Mouse (Mus musculus): ENCODE results near the gene Wbp4. TPM values are rescaled to one million over a fixed set of nuclear protein-coding genes. Genes with fewer than 3 reads are reported as not detected.

The Wbp4 gene
- total RNA-seq, 2 experiments from 2014 or later = 20.7 to 22.0 TPM

Other genes starting within 250 kb of the Wbp4 start
- not detected for gene Zfp957, start 234.2 kb downstream of the Wbp4 start, total RNA-seq (2021)
- 10 to 100 TPM; 54.7 to 54.8 TPM for gene Rgcc, start 179.9 kb downstream of the Wbp4 start, total RNA-seq (2021)
- 10 to 100 TPM; 10.8 to 11.2 TPM for gene Naa16, start 90.7 kb downstream of the Wbp4 start, total RNA-seq (2021)
- gene Mtrf1, start 83.7 kb downstream of the Wbp4 start, total RNA-seq (2021) = 1 to 10 TPM; 7.9 to 8.0 TPM
- 10 to 100 TPM; 10.2 to 10.9 TPM for gene Kbtbd7, start 55.0 kb downstream of the Wbp4 start, total RNA-seq (2021)
- gene Kbtbd6, start 29.7 kb downstream of the Wbp4 start, total RNA-seq (2021) = under 1 TPM; 0.16 to 0.17 TPM
- gene Elf1, start 326 bp downstream of the Wbp4 start, total RNA-seq (2021) = 10 to 100 TPM; 13.8 to 17.4 TPM
- 10 to 100 TPM; 64.8 to 73.7 TPM for gene Sugt1, start 106.2 kb upstream of the Wbp4 start, total RNA-seq (2021)
- gene Cnmd, start 180.7 kb upstream of the Wbp4 start, total RNA-seq (2021) = 1 to 10 TPM; 1.1 to 1.8 TPM

Measured in heart, postnatal 36 days (tissue).